Mouse (Mus musculus): ENCODE measurements at regions not wholly inside any gene's neighbourhood (a gene's known extent, or its start where the extent isn't known, plus 50 kb on each side); places are given as distances from the start of the nearest gene placed in this dataset.

GRCm38 (mm10) chr8:107871718-107872117 lies 70.7 kb upstream of the Zfhx3 start:
- TF ChIP-seq POLR2A (IDR thresholded peaks at IDR 0.05; ENCODE audit: extremely low read depth, insufficient read depth, low read length), result no peak
- no peak for TF ChIP-seq CTCF (IDR thresholded peaks at IDR 0.05; ENCODE audit: low read depth, low read length)
